ENCODE assay signal across 8 mouse cellular contexts in genomic region chr13:63573256-63573835, GRCm38 (mm10). TPM values are rescaled to one million over a fixed set of nuclear protein-coding genes. Genes with fewer than 3 reads are reported as not detected.
DNase-seq lines count a peak whose midpoint lies in the region; ATAC-seq and TF ChIP-seq lines count a peak whose summit lies in the region.

Gene Ptch1, minus strand, starts transcription at chr13:63573598.

- no peak for TF ChIP-seq CTCF in Patski (IDR thresholded peaks at IDR 0.05)
- peak; percentile 31 for TF ChIP-seq CTCF in lung, postnatal 0 days (IDR thresholded peaks at IDR 0.05)

- TF ChIP-seq EP300 in lung, postnatal 0 days (IDR thresholded peaks at IDR 0.05), result no peak

- intact Hi-C loops in heart, postnatal 14 days (cut with DNase I), result loop anchor here (5.0 kb wide), 2 partner anchors 69 to 414 kb away; no protein-coding TSS in a partner anchor

- H3K9ac ChIP-seq in forebrain, embryonic 13.5 days, result peak within 1 kb of the TSS; percentile 84
- peak within 1 kb of the TSS; percentile 59 for H3K9ac ChIP-seq in lung, postnatal 0 days (replicated peaks; ENCODE audit: low read depth)

- H3K4me1 ChIP-seq in brown adipose tissue, adult 24 weeks (ENCODE audit: control insufficient read depth, insufficient read depth, insufficient read length, low read length), result no peaks in the 10 kb centered on the region
- H3K4me1 ChIP-seq in forebrain, embryonic 13.5 days, result peaks cover 51% of the 10 kb centered on the region
- no peaks in the 10 kb centered on the region for H3K4me1 ChIP-seq in lung, postnatal 0 days (ENCODE audit: insufficient read depth, low read depth, low read length)

- no peaks in the 10 kb centered on the region for H3K9me3 ChIP-seq in forebrain, embryonic 13.5 days (replicated peaks)
- no peaks in the 10 kb centered on the region for H3K9me3 ChIP-seq in lung, postnatal 0 days (ENCODE audit: low read length)

- no peaks in the 10 kb centered on the region for H3K27me3 ChIP-seq in Patski
- H3K27me3 ChIP-seq in forebrain, embryonic 13.5 days, result peaks cover 82% of the 10 kb centered on the region
- no peaks in the 10 kb centered on the region for H3K27me3 ChIP-seq in lung, postnatal 0 days (replicated peaks; ENCODE audit: insufficient read depth, low read length)

- 0% methylated on average over 42 of the region's 44 CpGs for WGBS in forebrain, embryonic 13.5 days
- 4% methylated on average over 40 of the region's 44 CpGs for WGBS in lung, postnatal 0 days

- peak within 1 kb of the TSS; percentile 70 for H3K4me3 ChIP-seq in brown adipose tissue, adult 24 weeks (ENCODE audit: insufficient read depth, low read depth, low read length)
- H3K4me3 ChIP-seq in forebrain, embryonic 13.5 days, result peak within 1 kb of the TSS; percentile 74
- H3K4me3 ChIP-seq in lung, postnatal 0 days (ENCODE audit: low read depth, low read length), result peak within 1 kb of the TSS; percentile 63

- in situ Hi-C loops in Patski (cut with MboI; ENCODE audit: low pct_unique_long_range_greater_than_20kb), result loop anchor here (10.0 kb wide), 1 partner anchor 241 kb away; the partner anchor contains the start of gene Ercc6l2

- H3K27ac ChIP-seq in brown adipose tissue, adult 24 weeks (replicated peaks; ENCODE audit: low read depth, low read length), result no peak within 1 kb of the TSS
- peak within 1 kb of the TSS; percentile 78 for H3K27ac ChIP-seq in forebrain, embryonic 13.5 days
- peak within 1 kb of the TSS; percentile 61 for H3K27ac ChIP-seq in lung, postnatal 0 days (ENCODE audit: low read length)

- peak within 1 kb of the TSS; percentile 94 for H3K4me2 ChIP-seq in forebrain, embryonic 13.5 days
- H3K4me2 ChIP-seq in lung, postnatal 0 days (replicated peaks; ENCODE audit: low read depth, low read length), result peak within 1 kb of the TSS; percentile 99

- POLR2A ChIA-PET in Patski (lab: Charles Lee), result no interaction called here

- no peak for DNase-seq in Patski (ENCODE audit: low read depth, low spot score)
- DNase-seq in heart, postnatal 14 days, result peak; percentile 51
- DNase-seq in layer of hippocampus, postnatal 10 days (ENCODE audit: low spot score in 2 of 2), result peak; percentile 50 to 60
- DNase-seq in lung, postnatal 0 days (ENCODE audit: low spot score), result peak; percentile 55
- DNase-seq in right cerebral cortex, postnatal 10 days (ENCODE audit: low spot score in 2 of 2), result peak; percentile 63 to 75

- no peaks in the 10 kb centered on the region for H3K36me3 ChIP-seq in forebrain, embryonic 13.5 days (ENCODE audit: poor library complexity, severe bottlenecking)
- no peaks in the 10 kb centered on the region for H3K36me3 ChIP-seq in lung, postnatal 0 days (ENCODE audit: insufficient read depth, low read length)

- ATAC-seq in Patski, result no peak
- peak; percentile 43 for ATAC-seq in forebrain, embryonic 13.5 days
- peak; percentile 48 for ATAC-seq in lung, postnatal 0 days
- ATAC-seq in monocyte, adult 5-6 weeks (replicated peaks; ENCODE audit: insufficient number of reproducible peaks, low FRiP score, low TSS enrichment, poor library complexity, severe bottlenecking), result no peak

- CTCF ChIA-PET in Patski (lab: Charles Lee), result no interaction called here

RNA-seq across cellular contexts. Expression of gene Ptch1, which starts in this region (rescaled TPM):
- 13.8 TPM for polyA plus RNA-seq in Patski (2021)
- polyA plus RNA-seq in brown adipose tissue, adult 24 weeks (2012; ENCODE audit: insufficient read depth, insufficient read length, missing spikeins), result 4.8 and 7.9 TPM in 2 replicates
- polyA plus RNA-seq in forebrain, embryonic 13.5 days (2015; fragmentation: Nextera tagmentation; extraction: Ambion mirVana), result 11.3 and 16.0 TPM in 2 replicates
- total RNA-seq in heart, postnatal 14 days (2021), result 10 to 100 TPM; 12.0 to 16.1 TPM
- total RNA-seq in layer of hippocampus, postnatal 10 days (2021), result 10 to 100 TPM; 31.3 to 39.1 TPM
- polyA plus RNA-seq in lung, postnatal 0 days (2015; fragmentation: Nextera tagmentation; extraction: Ambion mirVana), result 15.2 and 21.3 TPM in 2 replicates
- 1.2 to 9.9 TPM (median 2.8 TPM) in 3 replicates for total RNA-seq in monocyte, adult 5-6 weeks (2017)

Comparison
In these comparisons a context has a peak if more than half of its experiments do, and no peak if none do; other contexts are left out.
1. ATAC-seq: peak in forebrain, embryonic 13.5 days (single experiment) and lung, postnatal 0 days (single experiment); none in Patski (single experiment) and monocyte, adult 5-6 weeks (single experiment).
2. Peak in every context shown above with its lines, with median percentiles within 50 percentile points of each other: H3K4me3 ChIP-seq.